Mouse (Mus musculus) forebrain, embryonic 15.5 days (tissue): Measurements from ENCODE around the gene Khnyn. TPM values are rescaled to one million over a fixed set of nuclear protein-coding genes. Genes with fewer than 3 reads are reported as not detected.

ENCODE experiments used
- ATAC-seq: fragments of 200-750 bp; cut with Nextera tagmentation; replicated peaks from 2 replicates; pipeline ENCODE4 v1.8.0; 2017; ENCODE audit warnings: mild to moderate bottlenecking, moderate TSS enrichment, moderate library complexity
- H3K27ac ChIP-seq: fragments of 300-500 bp; sonication (generic); replicated peaks from 2 replicates; pipeline ENCODE4 v1.5.1; 2015; ENCODE audit warnings: mild to moderate bottlenecking, inconsistent platforms
- H3K27me3 ChIP-seq: fragments of 300-500 bp; sonication (generic); 2 replicates; pipeline ENCODE4 v1.6.1; 2015; ENCODE audit warnings: inconsistent platforms
- H3K36me3 ChIP-seq: fragments of 300-500 bp; sonication (generic); 2 replicates; pipeline ENCODE4 v1.6.1; 2015; ENCODE audit warnings: mild to moderate bottlenecking, inconsistent platforms
- H3K4me1 ChIP-seq: fragments of 300-500 bp; sonication (generic); 2 replicates; pipeline ENCODE4 v1.6.1; 2015; ENCODE audit warnings: inconsistent platforms
- H3K4me2 ChIP-seq: fragments of 300-500 bp; sonication (generic); replicated peaks from 2 replicates; pipeline ENCODE4 v1.6.1; 2015; ENCODE audit warnings: mild to moderate bottlenecking, inconsistent platforms
- H3K4me3 ChIP-seq: fragments of 300-500 bp; sonication (generic); 2 replicates; pipeline ENCODE4 v1.5.1; 2015; ENCODE audit warnings: mild to moderate bottlenecking, inconsistent platforms
- H3K9ac ChIP-seq: fragments of 300-500 bp; sonication (generic); replicated peaks from 2 replicates; pipeline ENCODE4 v1.6.1; 2015; ENCODE audit warnings: mild to moderate bottlenecking, inconsistent platforms
- H3K9me3 ChIP-seq: fragments of 300-500 bp; sonication (generic); 2 replicates; pipeline ENCODE4 v1.6.1; 2016; ENCODE audit warnings: inconsistent platforms
- WGBS: fragments of 180-500 bp; shearing (Covaris S2); methylation state at CpG from one replicate; pipeline ENCODE4 v1.1.7; 2015; ENCODE audit warnings: mixed read lengths; 5-methylcytosine and 5-hydroxymethylcytosine counted together
- polyA plus RNA-seq: library from polyadenylated mRNA; unstranded; fragments of >200 nt; fragmentation: Nextera tagmentation; extraction: Ambion mirVana; gene quantifications from 2 replicates; pipeline ENCODE4 v1.2.1, GENCODE M21; 2015

The Khnyn gene
- polyA plus RNA-seq: 10.1 and 10.4 TPM in 2 replicates

DNA sequence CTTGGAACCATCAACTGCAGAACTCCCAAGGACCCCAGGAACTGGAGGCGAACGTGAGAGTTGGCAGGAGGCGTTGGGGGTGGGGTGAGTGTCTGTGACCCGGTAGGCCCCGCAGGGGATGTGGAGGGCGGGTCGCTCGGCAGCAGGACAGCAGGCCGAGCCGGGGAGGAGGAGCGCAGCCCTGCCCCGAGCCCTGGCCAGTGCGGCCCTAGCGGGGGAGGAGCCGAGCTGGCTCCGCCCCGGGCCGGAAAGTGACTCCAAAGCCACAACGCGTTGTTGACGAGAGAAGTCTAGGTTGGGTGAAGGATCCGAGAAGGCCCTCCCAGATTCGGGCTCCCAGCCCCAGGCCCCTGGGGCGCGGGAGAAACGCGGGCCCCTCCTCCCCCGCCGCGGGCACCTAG, at the start of gene Khnyn:
TSS of gene Khnyn (plus strand) at position 235 of the 401 bp plus-strand sequence.
- peak; percentile 90 for ATAC-seq
- peak within 1 kb of the TSS; percentile 79 for H3K4me2 ChIP-seq
- peak within 1 kb of the TSS; percentile 82 for H3K4me3 ChIP-seq
- WGBS: under 1% methylated on average over 30 of the region's 30 CpGs
- H3K9me3 ChIP-seq: no peaks in the 10 kb centered on the region
- peak within 1 kb of the TSS; percentile 82 for H3K9ac ChIP-seq
- H3K27me3 ChIP-seq: no peaks in the 10 kb centered on the region
- peak within 1 kb of the TSS; percentile 73 for H3K27ac ChIP-seq
- peaks cover 16% of the 10 kb centered on the region for H3K36me3 ChIP-seq
- peaks cover 21% of the 10 kb centered on the region for H3K4me1 ChIP-seq

GRCm38 (mm10) chr14:55838312-55838711, 46.4 kb upstream of the Khnyn start:
- ATAC-seq: no peak
- Histone ChIP-seq H3K27me3 (no peaks in the 10 kb centered on the region), H3K27ac (no peak overlapping the region), H3K9me3 (no peaks in the 10 kb centered on the region), H3K4me3 (no peak overlapping the region), H3K4me1 (no peaks in the 10 kb centered on the region), H3K9ac (no peak overlapping the region), H3K36me3 (no peaks in the 10 kb centered on the region), H3K4me2 (no peak overlapping the region)
- 87% methylated on average over 5 of the region's 5 CpGs for WGBS

DNA sequence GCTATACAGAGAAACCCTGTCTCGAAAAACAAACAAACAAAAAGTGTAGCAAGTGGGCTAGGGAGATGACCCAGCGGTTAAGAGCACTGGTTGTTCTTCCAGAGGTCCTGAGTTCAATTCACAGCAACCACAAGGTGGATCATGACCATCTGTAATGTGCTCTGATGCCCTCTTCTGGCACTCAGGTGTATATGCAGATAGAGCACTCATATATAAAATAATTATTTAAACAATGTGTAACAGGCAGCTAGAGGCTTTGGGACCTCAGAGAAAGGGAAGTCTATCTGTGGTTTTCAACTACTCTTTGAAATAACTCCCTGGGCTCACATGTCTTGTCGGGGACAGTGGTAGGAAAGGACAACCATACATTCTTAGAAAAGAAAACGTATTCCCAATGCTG, 46.0 kb upstream of the Khnyn start:
- 90% methylated on average over 4 of the region's 4 CpGs for WGBS
- Histone ChIP-seq H3K4me3 (no peak overlapping the region), H3K9ac (no peak overlapping the region), H3K27ac (no peak overlapping the region), H3K36me3 (no peaks in the 10 kb centered on the region), H3K9me3 (no peaks in the 10 kb centered on the region), H3K27me3 (no peaks in the 10 kb centered on the region), H3K4me2 (no peak overlapping the region), H3K4me1 (no peaks in the 10 kb centered on the region)
- no peak for ATAC-seq

- Histone ChIP-seq H3K27ac (no peak overlapping the region), H3K4me2 (no peak overlapping the region), H3K4me1 (no peaks in the 10 kb centered on the region), H3K27me3 (no peaks in the 10 kb centered on the region), H3K4me3 (no peak overlapping the region), H3K9me3 (no peaks in the 10 kb centered on the region), H3K9ac (no peak overlapping the region), H3K36me3 (no peaks in the 10 kb centered on the region)
- 67% methylated on average over 4 of the region's 4 CpGs for WGBS
- ATAC-seq: no peak
These were observed 43.8 kb upstream of the Khnyn start for GRCm38 (mm10) chr14:55840853-55841366.

GRCm38 (mm10) chr14:55842794-55843193, 42.0 kb upstream of the Khnyn start:
- 79% methylated on average over 4 of the region's 4 CpGs for WGBS
- no peak overlapping the region for H3K27ac ChIP-seq
- H3K4me3 ChIP-seq: no peak overlapping the region
- no peaks in the 10 kb centered on the region for H3K9me3 ChIP-seq
- H3K27me3 ChIP-seq: no peaks in the 10 kb centered on the region
- no peaks in the 10 kb centered on the region for H3K36me3 ChIP-seq
- no peak for ATAC-seq
- H3K4me2 ChIP-seq: no peak overlapping the region
- no peaks in the 10 kb centered on the region for H3K4me1 ChIP-seq
- H3K9ac ChIP-seq: no peak overlapping the region

GRCm38 (mm10) chr14:55845506-55846294, 39.0 kb upstream of the Khnyn start:
- WGBS: 86% methylated on average over 9 of the region's 9 CpGs

DNA sequence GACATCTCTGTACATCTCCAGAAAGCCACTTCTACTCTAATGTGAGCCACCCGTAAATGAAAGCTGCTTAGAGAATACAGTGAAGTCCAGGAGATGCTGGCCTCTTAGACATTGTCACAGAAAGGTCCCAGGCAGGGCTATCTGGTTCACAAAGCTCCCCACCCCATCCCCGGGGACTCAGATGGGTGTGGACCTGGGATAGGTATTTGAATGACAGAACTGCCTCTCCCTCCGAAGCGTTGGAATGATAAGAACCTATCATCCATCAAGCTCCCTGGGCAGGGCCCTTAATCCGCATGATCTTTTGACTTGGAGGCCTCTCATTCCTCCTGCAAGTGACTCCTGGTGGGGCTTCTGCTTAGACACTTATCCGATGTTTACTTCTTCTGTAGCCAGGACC, 33.9 kb upstream of the Khnyn start:
- Histone ChIP-seq H3K4me1 (peaks cover 26% of the 10 kb centered on the region), H3K4me3 (no peak overlapping the region), H3K27me3 (no peaks in the 10 kb centered on the region), H3K9me3 (no peaks in the 10 kb centered on the region), H3K9ac (no peak overlapping the region), H3K36me3 (no peaks in the 10 kb centered on the region), H3K4me2 (no peak overlapping the region), H3K27ac (no peak overlapping the region)
- ATAC-seq: no peak
- 74% methylated on average over 6 of the region's 6 CpGs for WGBS

More at GRCm38 (mm10) chr14:55845506-55846294, 39.0 kb upstream of the Khnyn start:
- H3K4me1 ChIP-seq: no peaks in the 10 kb centered on the region
- H3K9me3 ChIP-seq: no peaks in the 10 kb centered on the region
- no peak overlapping the region for H3K4me2 ChIP-seq
- no peaks in the 10 kb centered on the region for H3K36me3 ChIP-seq
- H3K27ac ChIP-seq: no peak overlapping the region
- H3K9ac ChIP-seq: no peak overlapping the region
- ATAC-seq: no peak
- H3K4me3 ChIP-seq: no peak overlapping the region
- no peaks in the 10 kb centered on the region for H3K27me3 ChIP-seq

- Histone ChIP-seq H3K9me3 (no peaks in the 10 kb centered on the region), H3K36me3 (no peaks in the 10 kb centered on the region), H3K27me3 (no peaks in the 10 kb centered on the region), H3K4me3 (peak overlapping the region; percentile 71; the same call in 1 of the 2 replicates), H3K27ac (peak overlapping the region; percentile 85), H3K9ac (no peak overlapping the region), H3K4me1 (peaks cover 44% of the 10 kb centered on the region), H3K4me2 (peak overlapping the region; percentile 71)
- 1% methylated on average over 11 of the region's 11 CpGs for WGBS
- ATAC-seq: peak; percentile 71
These were observed 31.8 kb upstream of the Khnyn start for GRCm38 (mm10) chr14:55852646-55853551.

GRCm38 (mm10) chr14:55853621-55854285, 31.0 kb upstream of the Khnyn start, which contains the start of gene Nynrin:
Gene Nynrin (plus strand): TSS chr14:55854010.
- under 1% methylated on average over 31 of the region's 33 CpGs for WGBS
- ATAC-seq: peak; percentile 82

DNA sequence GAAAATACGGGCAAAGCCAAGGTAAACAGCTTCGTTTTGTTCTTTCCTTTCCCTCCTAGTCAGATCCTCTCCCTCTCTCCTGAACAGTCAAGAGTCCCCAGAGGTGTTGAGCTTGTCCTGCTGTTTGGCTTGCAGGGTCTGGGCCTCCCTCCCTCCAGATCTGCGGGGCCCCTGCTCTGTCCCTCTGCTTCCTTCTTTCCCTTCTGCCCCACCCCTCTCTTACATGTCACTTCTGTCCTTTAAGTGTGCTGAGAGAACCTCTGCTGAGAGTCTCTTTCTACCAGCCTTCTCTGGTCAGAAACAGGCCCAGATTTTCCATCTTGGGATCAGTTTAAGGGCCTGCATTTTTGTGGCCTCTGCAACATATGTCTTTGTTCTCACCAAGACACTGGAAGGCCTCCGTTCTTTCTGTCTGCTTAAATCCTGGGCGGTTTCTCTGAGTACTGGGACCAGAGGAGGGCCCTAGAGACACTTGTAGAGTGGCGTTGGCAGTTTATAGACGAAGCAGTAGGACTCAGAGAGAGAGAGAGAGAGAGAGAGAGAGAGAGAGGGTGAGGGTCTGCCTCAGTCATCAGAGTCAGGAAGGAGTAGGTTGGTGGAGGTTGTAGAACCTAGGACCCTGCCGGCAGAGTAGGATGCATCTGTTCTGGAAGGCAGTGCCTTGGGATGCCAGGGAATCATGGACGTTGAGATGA, 30.2 kb upstream of the Khnyn start:
- peak overlapping the region; percentile 76 for H3K9ac ChIP-seq
- peak overlapping the region; percentile 85 for H3K27ac ChIP-seq
- no peaks in the 10 kb centered on the region for H3K27me3 ChIP-seq
- H3K4me2 ChIP-seq: peak overlapping the region; percentile 71
- 0% methylated on average over 9 of the region's 9 CpGs for WGBS
- H3K4me1 ChIP-seq: peaks cover 51% of the 10 kb centered on the region
- peak; percentile 39 for ATAC-seq
- H3K36me3 ChIP-seq: no peaks in the 10 kb centered on the region
- H3K9me3 ChIP-seq: no peaks in the 10 kb centered on the region
- peak overlapping the region; percentile 71 for H3K4me3 ChIP-seq

More at GRCm38 (mm10) chr14:55853621-55854285, 31.0 kb upstream of the Khnyn start, which contains the start of gene Nynrin:
- peak within 1 kb of the TSS; percentile 76 for H3K9ac ChIP-seq
- H3K9me3 ChIP-seq: no peaks in the 10 kb centered on the region
- peak within 1 kb of the TSS; percentile 85 for H3K27ac ChIP-seq
- peaks cover 44% of the 10 kb centered on the region for H3K4me1 ChIP-seq
- no peaks in the 10 kb centered on the region for H3K36me3 ChIP-seq
- H3K27me3 ChIP-seq: no peaks in the 10 kb centered on the region
- H3K4me2 ChIP-seq: peak within 1 kb of the TSS; percentile 71
- peak within 1 kb of the TSS; percentile 71 for H3K4me3 ChIP-seq

- Histone ChIP-seq H3K27ac (peak overlapping the region; percentile 85), H3K4me3 (peak overlapping the region; percentile 71), H3K4me1 (peaks cover 51% of the 10 kb centered on the region), H3K27me3 (no peaks in the 10 kb centered on the region), H3K9ac (peak overlapping the region; percentile 76), H3K9me3 (no peaks in the 10 kb centered on the region), H3K36me3 (no peaks in the 10 kb centered on the region), H3K4me2 (peak overlapping the region; percentile 71)
- peak; percentile 14 for ATAC-seq
- 0% methylated on average over 4 of the region's 4 CpGs for WGBS
These were observed 29.6 kb upstream of the Khnyn start for GRCm38 (mm10) chr14:55855101-55855561.
